Mouse (Mus musculus): Measurements from ENCODE around the gene Zfp385c. TPM values are rescaled to one million over a fixed set of nuclear protein-coding genes. Genes with fewer than 3 reads are reported as not detected.

The Zfp385c gene
- 0.34 and 1.4 TPM in 2 replicates for polyA plus RNA-seq (2012; rRNA removed)

GRCm38 (mm10) chr11:100692164-100692616, at the start of gene Zfp385c:
Gene Zfp385c (minus strand): TSS chr11:100692455.

DNA sequence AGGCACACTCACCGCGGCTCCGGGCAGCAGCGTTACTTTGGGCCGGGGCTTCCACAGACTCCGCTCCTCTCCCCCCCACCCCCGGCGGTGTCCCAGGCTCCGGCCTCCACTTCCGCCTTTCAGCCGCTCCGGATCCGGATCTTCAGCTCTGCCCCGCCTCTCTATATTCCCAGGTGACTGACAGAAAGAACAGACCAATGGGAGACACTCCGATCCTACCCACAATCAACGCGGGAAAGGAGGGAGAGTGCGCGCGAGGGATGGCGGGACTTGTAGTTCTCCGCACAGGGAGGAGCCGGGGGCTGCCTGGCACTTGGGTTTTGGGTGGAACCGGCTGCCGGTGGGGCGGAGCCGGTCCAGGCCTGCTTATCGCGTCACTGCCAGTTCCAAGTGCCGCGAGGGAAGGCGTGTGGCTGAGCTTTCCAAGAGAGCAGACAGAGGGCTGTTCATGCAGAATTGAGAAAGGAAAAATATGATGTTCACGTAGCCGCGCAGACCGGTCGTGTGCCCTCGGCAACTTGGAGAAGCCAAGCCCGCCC, 45.9 kb upstream of the Zfp385c start, which contains the start of gene Rab5c:
Gene Rab5c (minus strand): TSS at position 150 of the 539 bp plus-strand sequence.

DNA sequence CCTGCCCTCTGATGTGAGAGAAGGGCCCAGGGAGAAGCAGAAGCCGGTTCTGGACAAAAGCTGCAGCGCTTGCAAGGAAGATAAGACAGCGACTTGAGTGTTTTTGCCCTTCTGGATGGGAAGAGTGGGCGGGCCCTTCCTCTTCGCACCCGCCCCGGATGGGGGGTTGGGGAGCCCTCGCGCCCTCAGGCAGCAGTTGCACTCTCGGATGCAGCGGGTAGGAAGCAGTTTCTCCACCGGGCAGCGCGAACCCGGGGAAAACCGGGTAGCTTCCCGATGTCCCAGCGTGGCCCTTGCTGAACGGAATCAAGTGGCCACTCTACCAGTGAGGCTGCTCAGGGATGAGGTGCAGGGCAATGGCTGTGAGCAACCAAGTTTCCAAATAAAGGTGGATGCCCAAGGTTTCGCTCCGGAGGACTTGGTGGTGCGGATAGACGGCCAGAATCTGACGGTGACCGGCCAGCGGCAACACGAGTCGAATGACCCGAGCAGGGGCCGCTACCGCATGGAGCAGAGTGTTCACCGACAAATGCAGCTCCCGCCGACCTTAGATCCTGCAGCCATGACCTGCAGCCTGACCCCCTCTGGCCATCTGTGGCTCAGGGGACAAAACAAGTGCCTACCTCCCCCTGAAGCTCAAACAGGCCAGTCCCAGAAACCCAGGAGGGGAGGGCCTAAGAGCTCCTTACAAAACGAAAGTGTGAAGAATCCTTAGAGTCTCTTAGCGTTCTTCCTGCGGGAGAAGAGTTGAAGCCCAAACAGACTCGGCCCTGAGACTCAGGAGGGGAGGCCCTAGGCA, 21.7 kb upstream of the Zfp385c start, which contains the start of gene Hspb9:
Gene Hspb9 (plus strand): TSS at position 116 of the 799 bp plus-strand sequence.

GRCm38 (mm10) chr11:100711783-100712615, 19.7 kb upstream of the Zfp385c start, which contains the start of gene Kat2a:
Gene Kat2a (minus strand): TSS chr11:100712465.

GRCm38 (mm10) chr11:100703851-100704531, 11.7 kb upstream of the Zfp385c start, which contains the start of gene Dhx58:
Gene Dhx58 (minus strand): TSS chr11:100704271.

GRCm38 (mm10) chr11:100619982-100620381, 72.3 kb downstream of the Zfp385c start, which contains the start of gene Dnajc7:
Gene Dnajc7 (minus strand): TSS chr11:100620168.

DNA sequence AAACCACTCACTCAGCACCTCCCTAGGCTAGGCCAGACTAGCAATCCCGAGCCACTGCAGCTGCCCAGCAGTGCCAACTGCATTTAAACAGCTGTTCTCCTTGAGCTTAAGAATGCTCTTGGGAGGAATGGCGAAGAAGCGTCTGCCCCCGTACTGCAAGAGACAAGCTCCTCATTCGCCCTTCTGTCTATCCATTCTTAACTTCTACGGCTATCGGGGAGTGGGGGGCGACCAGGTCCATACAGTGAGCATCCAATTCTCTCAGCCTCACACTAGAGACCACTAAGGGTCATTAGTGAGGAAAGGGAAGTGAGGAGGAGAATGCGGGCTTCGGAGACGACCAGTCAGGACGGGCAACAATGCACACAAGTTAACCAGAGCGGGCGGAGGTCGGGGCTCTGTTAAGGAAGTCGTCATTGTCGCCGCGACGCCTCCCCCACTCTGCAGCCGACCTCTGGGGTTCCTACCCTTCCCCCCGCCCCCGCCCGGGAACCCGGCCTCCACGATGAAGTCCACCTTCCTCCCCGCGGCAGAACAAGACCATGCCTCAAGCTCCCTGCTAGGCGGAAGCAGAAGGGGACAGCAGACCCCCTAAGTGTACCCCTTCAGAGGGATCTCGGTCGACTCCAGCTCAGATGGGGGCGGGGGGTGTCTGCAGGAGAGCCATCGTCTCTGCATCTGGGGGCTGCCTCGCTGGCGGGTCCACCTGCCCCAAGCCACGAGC, 73.3 kb downstream of the Zfp385c start, which contains the start of gene Nkiras2:
Gene Nkiras2 (plus strand): TSS at position 484 of the 724 bp plus-strand sequence.

Other genes starting within 250 kb of the Zfp385c start
- gene Klhl11, start 219.7 kb downstream of the Zfp385c start, polyA plus RNA-seq (2012; rRNA removed), result 7.3 and 7.7 TPM in 2 replicates
- gene Acly, start 164.5 kb downstream of the Zfp385c start, polyA plus RNA-seq (2012; rRNA removed), result 170 and 173 TPM in 2 replicates
- 1.2 and 1.4 TPM in 2 replicates for gene Ttc25, start 146.8 kb downstream of the Zfp385c start, polyA plus RNA-seq (2012; rRNA removed)
- 32.3 and 38.8 TPM in 2 replicates for gene Cnp, start 117.6 kb downstream of the Zfp385c start, polyA plus RNA-seq (2012; rRNA removed)
- gene Nkiras2, start 73.2 kb downstream of the Zfp385c start, polyA plus RNA-seq (2012; rRNA removed), result 76.1 and 76.4 TPM in 2 replicates
- gene Dnajc7, start 72.3 kb downstream of the Zfp385c start, polyA plus RNA-seq (2012; rRNA removed), result 192 and 206 TPM in 2 replicates
- gene Dhx58, start 11.8 kb upstream of the Zfp385c start, polyA plus RNA-seq (2012; rRNA removed), result 2.8 and 3.5 TPM in 2 replicates
- 59.7 and 62.8 TPM in 2 replicates for gene Kat2a, start 20.0 kb upstream of the Zfp385c start, polyA plus RNA-seq (2012; rRNA removed)
- gene Hspb9, start 21.4 kb upstream of the Zfp385c start, polyA plus RNA-seq (2012; rRNA removed), result not detected in 2 replicates
- 233 and 236 TPM in 2 replicates for gene Rab5c, start 45.8 kb upstream of the Zfp385c start, polyA plus RNA-seq (2012; rRNA removed)
- 28.5 and 34.1 TPM in 2 replicates for gene Kcnh4, start 67.5 kb upstream of the Zfp385c start, polyA plus RNA-seq (2012; rRNA removed)
- 2.1 and 3.4 TPM in 2 replicates for gene Hcrt, start 70.5 kb upstream of the Zfp385c start, polyA plus RNA-seq (2012; rRNA removed)
- 8.3 and 8.5 TPM in 2 replicates for gene Ghdc, start 78.5 kb upstream of the Zfp385c start, polyA plus RNA-seq (2012; rRNA removed)
- gene Stat5b, start 158.3 kb upstream of the Zfp385c start, polyA plus RNA-seq (2012; rRNA removed), result 15.2 and 16.0 TPM in 2 replicates
- gene Stat5a, start 166.9 kb upstream of the Zfp385c start, polyA plus RNA-seq (2012; rRNA removed), result 1.7 and 1.8 TPM in 2 replicates
- gene Stat3, start 247.1 kb upstream of the Zfp385c start, polyA plus RNA-seq (2012; rRNA removed), result 26.7 and 33.0 TPM in 2 replicates